Mouse (Mus musculus): ENCODE results near the gene Hspa5. TPM values are rescaled to one million over a fixed set of nuclear protein-coding genes. Genes with fewer than 3 reads are reported as not detected.

Gene Hspa5
- 931 and 1,133 TPM in 2 replicates for polyA plus RNA-seq (2014; fragmentation: Nextera tagmentation; extraction: Ambion mirVana)

DNA sequence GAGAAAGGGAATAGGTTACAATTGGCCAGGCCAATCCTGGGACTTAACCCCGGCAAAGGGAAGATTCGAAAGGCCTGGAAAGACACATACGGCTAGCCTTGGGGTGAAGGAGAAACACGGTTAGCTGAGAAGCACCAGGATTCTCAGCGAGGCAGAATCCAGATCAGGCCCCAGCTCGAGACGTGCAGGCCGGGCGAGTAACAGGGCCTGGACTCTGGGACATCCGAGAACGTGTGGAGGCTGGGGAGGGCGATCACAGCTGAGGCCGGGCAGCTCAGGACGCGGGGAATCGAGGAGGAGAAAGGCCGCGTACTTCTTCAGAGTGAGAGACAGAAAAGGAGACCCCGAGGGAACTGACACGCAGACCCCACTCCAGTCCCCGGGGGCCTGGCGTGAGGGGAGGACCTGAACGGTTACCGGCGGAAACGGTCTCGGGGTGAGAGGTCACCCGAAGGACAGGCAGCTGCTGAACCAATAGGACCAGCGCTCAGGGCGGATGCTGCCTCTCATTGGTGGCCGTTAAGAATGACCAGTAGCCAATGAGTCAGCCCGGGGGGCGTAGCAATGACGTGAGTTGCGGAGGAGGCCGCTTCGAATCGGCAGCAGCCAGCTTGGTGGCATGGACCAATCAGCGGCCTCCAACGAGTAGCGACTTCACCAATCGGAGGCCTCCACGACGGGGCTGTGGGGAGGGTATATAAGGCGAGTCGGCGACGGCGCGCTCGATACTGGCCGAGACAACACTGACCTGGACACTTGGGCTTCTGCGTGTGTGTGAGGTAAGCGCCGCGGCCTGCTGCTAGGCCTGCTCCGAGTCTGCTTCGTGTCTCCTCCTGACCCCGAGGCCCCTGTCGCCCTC lies at the start of gene Hspa5:
Gene Hspa5, plus strand, starts transcription at position 603 of the 859 bp plus-strand sequence.
- no peaks in the 10 kb centered on the region for H3K27me3 ChIP-seq (ENCODE audit: control insufficient read depth, insufficient read depth, low read length)
- H3K9me3 ChIP-seq (replicated peaks; ENCODE audit: control insufficient read depth, low read length), result no peaks in the 10 kb centered on the region
- under 1% methylated on average over 60 of the region's 60 CpGs for WGBS (ENCODE audit: insufficient replicate concordance)
- H3K4me2 ChIP-seq, result peak within 1 kb of the TSS; percentile 76
- peaks cover 29% of the 10 kb centered on the region for H3K36me3 ChIP-seq (ENCODE audit: control insufficient read depth, insufficient read depth, low read length)
- peak within 1 kb of the TSS; percentile 96 for H3K4me3 ChIP-seq (ENCODE audit: low read depth, low read length)
- peaks cover 31% of the 10 kb centered on the region for H3K4me1 ChIP-seq (ENCODE audit: control insufficient read depth, insufficient read depth, low read length)
- ATAC-seq (replicated peaks; ENCODE audit: insufficient number of reproducible peaks, low FRiP score, low TSS enrichment), result peak; percentile 99
- peak within 1 kb of the TSS; percentile 98 for H3K9ac ChIP-seq (ENCODE audit: low read depth, low read length)
- H3K27ac ChIP-seq (ENCODE audit: low read depth, low read length), result peak within 1 kb of the TSS; percentile 92

DNA sequence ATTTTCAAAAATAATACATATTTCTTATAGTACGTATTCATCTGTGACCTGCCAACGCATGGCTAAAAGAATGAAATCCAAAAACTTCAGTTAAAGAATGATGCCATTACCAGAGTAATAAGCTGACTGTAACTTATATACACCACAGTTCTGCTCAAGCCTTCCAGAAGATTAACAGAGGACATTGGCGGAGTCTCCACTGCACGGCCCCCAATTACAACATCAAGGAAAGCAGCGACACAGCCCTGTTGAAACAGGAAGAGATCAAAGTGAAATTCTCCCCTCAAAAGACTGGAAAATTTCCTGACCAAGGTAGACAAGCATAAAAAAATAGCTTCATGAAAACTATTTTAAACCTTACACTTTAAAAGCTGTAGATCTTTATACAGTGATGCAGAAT lies 46.5 kb upstream of the Hspa5 start:
- H3K36me3 ChIP-seq (ENCODE audit: control insufficient read depth, insufficient read depth, low read length), result peaks cover 25% of the 10 kb centered on the region
- ATAC-seq (replicated peaks; ENCODE audit: insufficient number of reproducible peaks, low FRiP score, low TSS enrichment), result no peak
- WGBS (ENCODE audit: insufficient replicate concordance), result 93% methylated on average over 5 of the region's 5 CpGs

DNA sequence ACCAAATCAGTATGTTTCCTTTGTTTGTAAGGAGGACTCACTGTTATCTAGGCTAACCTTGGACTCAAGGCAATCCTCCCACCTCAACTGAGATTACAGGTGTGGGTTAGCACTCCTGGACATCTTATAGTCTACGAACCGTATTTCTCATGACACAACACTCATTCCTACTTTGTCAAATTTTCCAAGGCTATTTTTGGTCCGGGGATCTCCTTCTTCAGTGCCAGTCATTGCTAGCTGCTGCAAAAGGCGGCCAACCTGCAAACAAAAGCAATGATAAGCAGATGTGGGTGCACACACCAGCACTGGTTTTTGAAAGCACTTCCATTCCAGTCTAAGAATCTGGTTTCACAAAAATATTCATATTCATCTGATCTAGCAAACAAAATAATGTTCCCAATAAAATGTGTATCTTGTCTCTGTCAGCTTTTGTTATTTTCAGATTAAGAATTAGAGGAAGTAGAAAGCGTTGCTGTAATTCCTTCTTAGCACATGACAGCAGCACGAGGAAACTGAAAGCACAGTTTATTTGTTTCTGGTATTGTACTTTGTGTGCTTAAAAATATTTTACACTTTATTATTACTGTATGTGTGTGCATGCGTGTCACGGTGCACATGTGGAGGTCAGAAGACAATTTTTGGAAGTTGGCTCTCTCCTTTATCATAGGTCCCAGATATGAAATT lies 44.6 kb upstream of the Hspa5 start:
- ATAC-seq (replicated peaks; ENCODE audit: insufficient number of reproducible peaks, low FRiP score, low TSS enrichment), result no peak
- Histone ChIP-seq H3K4me2 (no peak overlapping the region), H3K4me1 (ENCODE audit: control insufficient read depth, insufficient read depth, low read length) (no peaks in the 10 kb centered on the region), H3K27me3 (ENCODE audit: control insufficient read depth, insufficient read depth, low read length) (no peaks in the 10 kb centered on the region), H3K27ac (ENCODE audit: low read depth, low read length) (no peak overlapping the region), H3K9ac (ENCODE audit: low read depth, low read length) (no peak overlapping the region), H3K36me3 (ENCODE audit: control insufficient read depth, insufficient read depth, low read length) (peaks cover 20% of the 10 kb centered on the region), H3K9me3 (replicated peaks; ENCODE audit: control insufficient read depth, low read length) (no peaks in the 10 kb centered on the region), H3K4me3 (ENCODE audit: low read depth, low read length) (no peak overlapping the region)
- 74% methylated on average over 8 of the region's 8 CpGs for WGBS (ENCODE audit: insufficient replicate concordance)

More for the DNA sequence above, 46.5 kb upstream of the Hspa5 start:
- Histone ChIP-seq H3K4me1 (ENCODE audit: control insufficient read depth, insufficient read depth, low read length) (no peaks in the 10 kb centered on the region), H3K9ac (ENCODE audit: low read depth, low read length) (no peak overlapping the region), H3K27ac (ENCODE audit: low read depth, low read length) (no peak overlapping the region), H3K4me2 (no peak overlapping the region), H3K27me3 (ENCODE audit: control insufficient read depth, insufficient read depth, low read length) (no peaks in the 10 kb centered on the region), H3K4me3 (ENCODE audit: low read depth, low read length) (no peak overlapping the region), H3K9me3 (replicated peaks; ENCODE audit: control insufficient read depth, low read length) (no peaks in the 10 kb centered on the region)

DNA sequence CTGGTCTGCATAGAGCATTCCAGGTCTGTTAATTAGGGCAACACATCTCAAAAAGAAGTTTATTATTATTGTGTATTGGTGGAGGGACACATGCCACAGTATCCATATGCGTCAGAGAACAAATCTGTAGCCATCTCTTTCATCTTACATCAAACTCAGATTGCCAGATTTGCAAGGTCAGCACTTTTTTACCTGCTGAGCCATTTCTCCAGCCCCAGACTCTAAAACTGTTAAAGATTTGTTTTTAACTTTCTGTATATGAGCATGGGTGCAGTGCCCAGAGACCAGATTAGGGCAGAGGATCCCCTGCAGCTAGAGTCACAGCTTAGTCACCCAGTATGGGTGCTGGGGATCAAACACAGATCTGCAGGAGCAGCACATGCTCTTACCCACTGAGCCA lies 35.1 kb upstream of the Hspa5 start:
- no peaks in the 10 kb centered on the region for H3K36me3 ChIP-seq (ENCODE audit: control insufficient read depth, insufficient read depth, low read length)
- H3K4me1 ChIP-seq (ENCODE audit: control insufficient read depth, insufficient read depth, low read length), result no peaks in the 10 kb centered on the region
- H3K4me3 ChIP-seq (ENCODE audit: low read depth, low read length), result no peak overlapping the region
- WGBS (ENCODE audit: insufficient replicate concordance), result 73% methylated on average over 1 of the region's 1 CpGs
- H3K9me3 ChIP-seq (replicated peaks; ENCODE audit: control insufficient read depth, low read length), result no peaks in the 10 kb centered on the region
- H3K27me3 ChIP-seq (ENCODE audit: control insufficient read depth, insufficient read depth, low read length), result no peaks in the 10 kb centered on the region
- no peak overlapping the region for H3K4me2 ChIP-seq
- no peak for ATAC-seq (replicated peaks; ENCODE audit: insufficient number of reproducible peaks, low FRiP score, low TSS enrichment)
- H3K27ac ChIP-seq (ENCODE audit: low read depth, low read length), result no peak overlapping the region
- no peak overlapping the region for H3K9ac ChIP-seq (ENCODE audit: low read depth, low read length)

DNA sequence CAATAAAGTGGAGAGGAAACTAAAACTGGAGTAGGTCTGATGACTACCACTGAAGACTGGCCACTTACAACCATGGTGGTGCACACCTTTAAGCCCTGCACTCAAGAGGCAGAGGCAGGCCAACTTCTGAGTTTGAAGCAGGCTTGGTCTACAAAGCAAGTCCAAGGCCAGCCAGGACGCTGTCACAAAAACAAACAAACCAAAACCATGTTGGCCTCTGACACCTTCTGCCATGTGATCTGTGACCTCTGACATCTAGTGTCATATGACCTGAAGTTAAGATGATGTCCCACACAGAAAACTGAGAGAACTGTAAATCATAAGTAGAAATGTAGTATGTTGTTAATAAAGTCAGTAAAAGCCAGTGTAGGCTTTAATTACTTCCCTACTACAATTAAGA lies 33.9 kb upstream of the Hspa5 start:
- ATAC-seq (replicated peaks; ENCODE audit: insufficient number of reproducible peaks, low FRiP score, low TSS enrichment), result no peak
- Histone ChIP-seq H3K4me1 (ENCODE audit: control insufficient read depth, insufficient read depth, low read length) (peaks cover 5% of the 10 kb centered on the region; the same call in 1 of the 2 replicates), H3K36me3 (ENCODE audit: control insufficient read depth, insufficient read depth, low read length) (no peaks in the 10 kb centered on the region), H3K4me2 (no peak overlapping the region), H3K4me3 (ENCODE audit: low read depth, low read length) (no peak overlapping the region), H3K27ac (ENCODE audit: low read depth, low read length) (no peak overlapping the region), H3K27me3 (ENCODE audit: control insufficient read depth, insufficient read depth, low read length) (no peaks in the 10 kb centered on the region), H3K9ac (ENCODE audit: low read depth, low read length) (no peak overlapping the region), H3K9me3 (replicated peaks; ENCODE audit: control insufficient read depth, low read length) (no peaks in the 10 kb centered on the region)
- 67% methylated on average over 1 of the region's 1 CpGs for WGBS (ENCODE audit: insufficient replicate concordance)

DNA sequence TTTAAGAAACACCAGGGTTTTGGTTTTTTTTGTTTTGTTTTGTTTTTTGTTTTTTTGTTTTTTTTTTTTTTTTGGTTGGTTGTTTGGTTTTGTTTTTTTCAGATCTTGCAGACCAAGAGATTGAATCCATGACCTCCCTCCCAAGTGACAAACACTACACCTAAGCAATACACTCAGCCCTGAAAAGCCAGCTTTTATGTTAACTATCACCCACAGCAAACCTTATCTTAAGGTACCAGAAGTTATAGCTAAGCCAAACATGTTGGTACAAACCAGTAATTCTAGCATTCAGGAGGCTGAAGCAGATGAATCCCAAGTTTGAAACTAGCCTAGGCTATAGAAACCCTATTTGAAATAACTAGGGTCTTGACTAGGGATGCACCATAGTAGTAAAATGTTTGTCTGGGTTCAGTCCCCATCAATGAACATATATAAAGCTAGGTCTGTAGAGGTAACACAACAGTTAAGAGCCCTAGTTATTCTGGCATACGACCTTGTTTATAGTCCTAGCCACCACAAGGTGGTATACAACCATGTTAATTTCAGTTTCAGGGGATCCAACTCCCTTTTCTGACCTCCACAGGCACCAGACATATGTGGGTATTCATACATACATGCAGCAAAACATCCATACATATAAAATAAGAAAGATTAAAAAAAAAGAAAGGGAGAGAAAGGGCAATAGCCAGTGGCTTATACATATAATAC lies 31.9 kb upstream of the Hspa5 start:
- no peak overlapping the region for H3K4me2 ChIP-seq
- peak; percentile 55; the same call in 1 of the 2 replicates for ATAC-seq (replicated peaks; ENCODE audit: insufficient number of reproducible peaks, low FRiP score, low TSS enrichment)

DNA sequence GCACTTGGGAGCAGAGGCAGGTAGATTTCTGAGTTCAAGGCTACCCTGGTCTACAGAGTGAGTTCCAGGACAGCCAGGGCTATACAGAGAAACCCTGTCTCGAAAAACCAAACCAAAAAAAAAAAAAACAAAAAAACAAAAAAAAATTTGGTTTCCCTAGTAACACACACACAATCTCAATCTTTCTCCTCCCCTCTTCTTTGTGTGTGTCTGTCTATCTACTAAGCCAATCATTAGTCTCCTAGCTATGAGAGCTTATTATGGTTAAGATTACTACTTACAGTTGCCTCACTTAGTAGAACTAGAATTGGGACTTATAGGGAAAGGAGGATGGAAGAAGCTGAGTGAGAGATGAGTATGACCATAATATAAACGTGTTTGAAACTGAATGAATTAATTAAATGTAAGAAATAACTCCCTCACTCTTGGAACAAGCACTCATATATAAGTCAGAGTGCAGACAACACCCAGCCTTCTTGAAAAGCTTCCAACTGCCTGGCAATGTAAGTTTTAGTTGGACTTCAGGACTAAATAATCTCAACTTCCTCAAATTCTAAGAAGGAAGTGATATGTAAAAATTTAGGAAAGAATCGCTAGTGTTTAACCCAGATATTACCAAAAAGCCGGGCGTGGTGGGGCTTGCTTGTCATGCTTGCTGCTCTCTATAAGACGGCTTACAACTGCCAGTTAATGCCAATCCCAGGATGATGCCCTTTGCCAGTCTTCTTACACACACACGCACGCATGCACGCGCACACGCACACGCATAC lies 30.2 kb upstream of the Hspa5 start:
- ATAC-seq (replicated peaks; ENCODE audit: insufficient number of reproducible peaks, low FRiP score, low TSS enrichment), result no peak
- H3K4me1 ChIP-seq (ENCODE audit: control insufficient read depth, insufficient read depth, low read length), result peaks cover 5% of the 10 kb centered on the region; the same call in 1 of the 2 replicates
- WGBS (ENCODE audit: insufficient replicate concordance), result 88% methylated on average over 12 of the region's 12 CpGs

More for the DNA sequence above, 31.9 kb upstream of the Hspa5 start:
- Histone ChIP-seq H3K36me3 (ENCODE audit: control insufficient read depth, insufficient read depth, low read length) (no peaks in the 10 kb centered on the region), H3K27me3 (ENCODE audit: control insufficient read depth, insufficient read depth, low read length) (no peaks in the 10 kb centered on the region), H3K4me1 (ENCODE audit: control insufficient read depth, insufficient read depth, low read length) (peaks cover 5% of the 10 kb centered on the region; the same call in 1 of the 2 replicates), H3K27ac (ENCODE audit: low read depth, low read length) (peak overlapping the region; percentile 55), H3K4me3 (ENCODE audit: low read depth, low read length) (no peak overlapping the region), H3K9me3 (replicated peaks; ENCODE audit: control insufficient read depth, low read length) (no peaks in the 10 kb centered on the region), H3K9ac (ENCODE audit: low read depth, low read length) (no peak overlapping the region)
- 82% methylated on average over 1 of the region's 1 CpGs for WGBS (ENCODE audit: insufficient replicate concordance)

DNA sequence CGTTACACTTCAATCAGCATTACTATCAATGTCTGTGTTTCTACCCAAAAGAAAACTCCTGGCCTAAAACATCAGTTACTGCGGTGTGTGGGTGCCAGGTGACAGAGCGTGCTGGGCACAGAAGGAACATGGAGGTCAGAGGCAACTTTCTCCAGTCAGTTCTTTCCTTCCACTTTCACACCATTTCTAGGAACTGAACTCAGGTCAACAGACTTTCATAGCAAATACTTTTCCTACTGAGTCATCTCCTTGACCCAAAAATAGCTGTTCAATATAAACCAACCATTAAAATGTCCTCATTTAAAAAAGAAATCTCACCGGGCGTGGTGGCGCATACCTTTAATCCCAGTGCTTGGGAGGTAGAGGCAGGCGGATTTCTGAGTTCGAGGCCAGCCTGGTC lies 29.1 kb upstream of the Hspa5 start:
- 93% methylated on average over 8 of the region's 8 CpGs for WGBS (ENCODE audit: insufficient replicate concordance)
- peaks cover 5% of the 10 kb centered on the region; the same call in 1 of the 2 replicates for H3K4me1 ChIP-seq (ENCODE audit: control insufficient read depth, insufficient read depth, low read length)
- ATAC-seq (replicated peaks; ENCODE audit: insufficient number of reproducible peaks, low FRiP score, low TSS enrichment), result no peak
- no peaks in the 10 kb centered on the region for H3K27me3 ChIP-seq (ENCODE audit: control insufficient read depth, insufficient read depth, low read length)
- H3K36me3 ChIP-seq (ENCODE audit: control insufficient read depth, insufficient read depth, low read length), result no peaks in the 10 kb centered on the region
- no peak overlapping the region for H3K4me2 ChIP-seq
- H3K27ac ChIP-seq (ENCODE audit: low read depth, low read length), result no peak overlapping the region
- no peak overlapping the region for H3K9ac ChIP-seq (ENCODE audit: low read depth, low read length)
- no peak overlapping the region for H3K4me3 ChIP-seq (ENCODE audit: low read depth, low read length)
- H3K9me3 ChIP-seq (replicated peaks; ENCODE audit: control insufficient read depth, low read length), result no peaks in the 10 kb centered on the region

More for the DNA sequence above, 30.2 kb upstream of the Hspa5 start:
- H3K4me3 ChIP-seq (ENCODE audit: low read depth, low read length), result no peak overlapping the region
- no peak overlapping the region for H3K9ac ChIP-seq (ENCODE audit: low read depth, low read length)
- no peaks in the 10 kb centered on the region for H3K36me3 ChIP-seq (ENCODE audit: control insufficient read depth, insufficient read depth, low read length)
- no peaks in the 10 kb centered on the region for H3K9me3 ChIP-seq (replicated peaks; ENCODE audit: control insufficient read depth, low read length)
- H3K27ac ChIP-seq (ENCODE audit: low read depth, low read length), result no peak overlapping the region
- H3K4me2 ChIP-seq, result no peak overlapping the region
- H3K27me3 ChIP-seq (ENCODE audit: control insufficient read depth, insufficient read depth, low read length), result no peaks in the 10 kb centered on the region
